Mouse (Mus musculus): ENCODE results near the gene Chmp4b. TPM values are rescaled to one million over a fixed set of nuclear protein-coding genes. Genes with fewer than 3 reads are reported as not detected.

Gene Chmp4b
- polyA plus RNA-seq, 1 experiment = 298 TPM

DNA sequence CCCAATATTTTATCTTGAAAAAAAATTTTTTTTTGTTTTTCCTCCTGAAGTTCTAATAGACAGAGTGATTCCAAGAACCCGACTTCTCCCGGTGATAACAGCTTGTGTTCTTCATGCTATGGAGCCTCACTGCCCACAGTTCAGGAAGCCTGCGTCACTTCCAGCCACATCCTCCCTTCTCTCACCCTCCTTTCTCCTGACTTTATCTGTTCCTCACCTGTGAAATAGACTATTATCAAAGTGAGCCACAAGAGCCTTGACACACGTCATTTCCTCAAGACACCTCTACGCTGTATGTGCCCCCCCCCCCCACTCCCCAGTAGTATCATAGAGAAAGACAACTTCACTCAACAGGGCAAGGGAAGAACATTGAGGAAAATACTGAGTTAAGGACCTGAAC, 35.8 kb upstream of the Chmp4b start:
- Histone ChIP-seq H3K4me1 (ENCODE audit: control insufficient read depth, insufficient read depth, low read length) (no peaks in the 10 kb centered on the region), H3K4me3 (ENCODE audit: insufficient read depth, low read length) (no peak overlapping the region), H3K27ac (ENCODE audit: insufficient read depth, low read length) (no peak overlapping the region)
- TF ChIP-seq CTCF (IDR thresholded peaks at IDR 0.05; ENCODE audit: extremely low read depth, insufficient read depth, low read length) (no peak), POLR2A (IDR thresholded peaks at IDR 0.05; ENCODE audit: extremely low read depth, insufficient read depth, low read length) (no peak)

DNA sequence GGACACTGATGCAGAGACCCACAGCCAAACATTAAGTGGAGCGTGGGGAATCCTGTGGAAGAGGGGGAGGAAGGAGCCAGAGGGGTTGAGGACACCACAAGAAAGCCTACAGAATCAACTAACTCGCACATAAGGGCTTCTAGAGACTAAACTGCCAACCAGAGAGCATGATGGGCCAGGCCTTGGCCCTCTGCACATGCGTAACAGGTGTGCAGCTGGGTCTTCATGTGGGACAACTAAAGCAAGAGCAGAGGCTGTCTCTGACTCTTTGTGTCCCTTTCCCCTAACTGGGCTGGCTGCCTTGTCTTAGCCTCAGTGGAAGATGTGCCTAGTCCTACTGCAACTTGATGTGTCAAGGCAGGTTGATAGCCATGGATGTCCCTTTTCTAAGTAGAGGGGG, 34.4 kb upstream of the Chmp4b start:
- H3K27ac ChIP-seq (ENCODE audit: insufficient read depth, low read length) = no peak overlapping the region
- no peak for TF ChIP-seq POLR2A (IDR thresholded peaks at IDR 0.05; ENCODE audit: extremely low read depth, insufficient read depth, low read length)
- no peak for TF ChIP-seq CTCF (IDR thresholded peaks at IDR 0.05; ENCODE audit: extremely low read depth, insufficient read depth, low read length)
- no peaks in the 10 kb centered on the region for H3K4me1 ChIP-seq (ENCODE audit: control insufficient read depth, insufficient read depth, low read length)
- no peak overlapping the region for H3K4me3 ChIP-seq (ENCODE audit: insufficient read depth, low read length)

DNA sequence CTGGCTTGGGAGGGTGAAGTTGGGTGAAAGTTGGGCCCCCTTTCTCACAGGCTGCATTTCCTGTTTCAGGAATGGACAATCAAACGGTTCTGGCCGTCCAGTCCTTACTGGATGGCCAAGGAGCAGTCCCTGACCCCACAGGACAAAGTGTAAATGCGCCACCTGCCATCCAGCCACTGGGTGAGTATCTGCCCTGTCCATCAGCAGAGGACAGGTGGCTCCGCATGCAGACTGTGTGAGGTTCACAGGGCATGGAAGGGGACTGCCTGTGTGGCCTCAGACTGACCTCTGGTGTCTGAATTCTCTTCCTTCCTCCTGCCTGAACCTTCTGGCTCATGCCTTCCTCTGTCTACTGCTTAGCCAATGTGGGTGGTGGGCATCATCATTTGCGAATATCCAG, 29.8 kb upstream of the Chmp4b start:
- no peak overlapping the region for H3K27ac ChIP-seq (ENCODE audit: insufficient read depth, low read length)
- no peaks in the 10 kb centered on the region for H3K4me1 ChIP-seq (ENCODE audit: control insufficient read depth, insufficient read depth, low read length)
- no peak overlapping the region for H3K4me3 ChIP-seq (ENCODE audit: insufficient read depth, low read length)
- TF ChIP-seq CTCF (IDR thresholded peaks at IDR 0.05; ENCODE audit: extremely low read depth, insufficient read depth, low read length) = no peak
- no peak for TF ChIP-seq POLR2A (IDR thresholded peaks at IDR 0.05; ENCODE audit: extremely low read depth, insufficient read depth, low read length)

DNA sequence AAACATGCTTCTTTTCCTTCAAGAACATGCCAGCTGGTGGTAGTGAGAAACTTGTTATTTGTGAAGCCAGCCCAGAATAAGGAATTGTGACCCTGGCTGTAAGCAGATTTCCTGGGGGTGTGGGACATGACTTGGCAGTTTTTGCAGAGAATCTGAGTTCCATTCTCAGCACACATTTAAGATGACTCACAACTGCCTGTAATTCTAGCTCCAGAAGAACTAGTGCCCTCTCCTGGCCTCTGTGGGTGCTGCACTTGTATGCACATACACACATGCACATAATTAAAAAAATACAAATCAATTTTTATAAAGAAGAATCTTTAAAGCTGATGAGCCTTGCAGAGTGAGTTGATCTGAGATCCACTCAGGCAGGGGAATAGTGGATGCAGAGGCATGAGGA, 27.4 kb upstream of the Chmp4b start:
- TF ChIP-seq POLR2A (IDR thresholded peaks at IDR 0.05; ENCODE audit: extremely low read depth, insufficient read depth, low read length) (no peak), CTCF (IDR thresholded peaks at IDR 0.05; ENCODE audit: extremely low read depth, insufficient read depth, low read length) (no peak)
- H3K4me3 ChIP-seq (ENCODE audit: insufficient read depth, low read length) = no peak overlapping the region
- no peak overlapping the region for H3K27ac ChIP-seq (ENCODE audit: insufficient read depth, low read length)
- no peaks in the 10 kb centered on the region for H3K4me1 ChIP-seq (ENCODE audit: control insufficient read depth, insufficient read depth, low read length)

DNA sequence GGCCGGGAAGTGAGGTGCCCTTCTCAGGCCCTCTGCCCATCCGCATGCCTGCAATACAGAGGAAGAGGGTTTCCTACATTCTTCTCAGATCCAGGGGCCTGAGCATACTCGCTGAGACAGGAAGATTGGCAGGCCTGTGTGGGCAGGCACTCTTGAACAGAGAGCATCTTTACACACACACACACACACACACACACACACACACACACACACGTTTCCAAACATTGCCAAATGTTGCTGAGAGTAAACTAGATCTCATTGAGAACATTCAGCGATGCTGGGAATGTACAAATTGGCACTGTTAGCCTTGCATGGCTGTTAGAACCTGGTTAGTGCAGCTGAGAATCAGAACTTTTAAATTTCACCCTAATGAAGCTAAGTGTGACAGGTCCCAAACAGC, 21.0 kb upstream of the Chmp4b start:
- no peaks in the 10 kb centered on the region for H3K4me1 ChIP-seq (ENCODE audit: control insufficient read depth, insufficient read depth, low read length)
- no peak overlapping the region for H3K27ac ChIP-seq (ENCODE audit: insufficient read depth, low read length)
- TF ChIP-seq POLR2A (IDR thresholded peaks at IDR 0.05; ENCODE audit: extremely low read depth, insufficient read depth, low read length) (no peak), CTCF (IDR thresholded peaks at IDR 0.05; ENCODE audit: extremely low read depth, insufficient read depth, low read length) (no peak)
- no peak overlapping the region for H3K4me3 ChIP-seq (ENCODE audit: insufficient read depth, low read length)

DNA sequence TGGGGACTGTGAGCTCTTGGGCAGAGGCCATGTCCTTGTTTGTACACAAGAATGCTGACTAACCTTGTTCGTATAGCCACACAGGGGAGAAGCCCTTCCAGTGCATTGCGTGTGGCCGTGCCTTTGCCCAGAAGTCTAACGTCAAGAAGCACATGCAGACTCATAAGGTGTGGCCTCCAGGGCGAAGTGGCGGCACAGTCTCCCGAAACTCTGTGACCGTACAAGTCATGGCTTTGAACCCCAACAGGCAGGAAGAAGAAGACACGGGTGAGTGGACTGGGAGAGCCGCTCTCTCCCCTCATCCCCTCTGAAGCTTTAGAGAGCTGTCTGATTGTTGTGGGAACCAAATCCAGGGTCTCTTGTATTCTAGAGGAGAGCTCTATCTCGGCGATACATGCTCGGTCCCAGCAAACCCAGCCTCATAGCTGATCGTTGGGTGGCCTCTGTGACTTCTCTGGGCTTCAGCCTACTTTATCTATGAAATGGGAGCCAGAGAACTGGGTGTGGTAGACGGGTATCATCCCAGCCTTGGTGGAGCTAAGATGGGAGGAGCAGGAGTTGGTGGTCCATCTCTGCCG, 19.2 kb upstream of the Chmp4b start:
- no peak overlapping the region for H3K4me3 ChIP-seq (ENCODE audit: insufficient read depth, low read length)
- H3K27ac ChIP-seq (ENCODE audit: insufficient read depth, low read length) = no peak overlapping the region
- TF ChIP-seq POLR2A (IDR thresholded peaks at IDR 0.05; ENCODE audit: extremely low read depth, insufficient read depth, low read length) (no peak), CTCF (IDR thresholded peaks at IDR 0.05; ENCODE audit: extremely low read depth, insufficient read depth, low read length) (no peak)
- no peaks in the 10 kb centered on the region for H3K4me1 ChIP-seq (ENCODE audit: control insufficient read depth, insufficient read depth, low read length)

DNA sequence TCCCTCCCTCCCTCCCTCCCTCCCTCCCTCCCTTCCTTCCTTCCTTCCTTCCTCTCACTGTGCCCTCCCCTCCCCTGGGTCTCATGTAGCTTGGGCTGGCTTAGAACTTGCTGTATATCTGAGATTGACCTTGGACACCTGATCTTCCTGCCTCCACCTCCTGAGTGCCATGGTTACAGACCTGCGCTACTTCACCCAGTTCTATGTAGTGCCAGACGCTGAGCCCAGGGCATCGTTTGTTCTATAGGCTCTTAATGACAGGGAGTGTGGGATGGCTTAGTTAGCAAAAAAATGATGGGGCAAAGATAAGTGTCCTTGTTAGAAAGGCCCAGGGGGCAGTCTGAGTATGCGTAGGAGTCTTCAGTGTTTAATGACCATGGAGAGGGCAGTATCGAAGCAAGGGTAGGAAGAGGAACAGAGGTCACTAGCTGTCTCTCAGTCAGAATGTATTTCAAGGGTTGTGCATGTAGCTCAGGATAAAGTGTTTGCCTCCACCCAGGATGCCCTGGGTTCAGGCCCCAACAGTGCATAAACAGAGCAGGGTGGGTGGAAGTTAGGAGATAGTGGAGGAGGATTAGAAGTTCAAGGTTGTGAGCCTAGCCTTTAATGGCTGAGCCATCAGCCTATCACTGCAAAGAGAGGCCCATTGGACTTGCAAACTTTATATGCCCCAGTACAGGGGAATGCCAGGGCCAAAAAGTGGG, 18.3 kb upstream of the Chmp4b start:
- TF ChIP-seq CTCF (IDR thresholded peaks at IDR 0.05; ENCODE audit: extremely low read depth, insufficient read depth, low read length) (no peak), POLR2A (IDR thresholded peaks at IDR 0.05; ENCODE audit: extremely low read depth, insufficient read depth, low read length) (no peak)

DNA sequence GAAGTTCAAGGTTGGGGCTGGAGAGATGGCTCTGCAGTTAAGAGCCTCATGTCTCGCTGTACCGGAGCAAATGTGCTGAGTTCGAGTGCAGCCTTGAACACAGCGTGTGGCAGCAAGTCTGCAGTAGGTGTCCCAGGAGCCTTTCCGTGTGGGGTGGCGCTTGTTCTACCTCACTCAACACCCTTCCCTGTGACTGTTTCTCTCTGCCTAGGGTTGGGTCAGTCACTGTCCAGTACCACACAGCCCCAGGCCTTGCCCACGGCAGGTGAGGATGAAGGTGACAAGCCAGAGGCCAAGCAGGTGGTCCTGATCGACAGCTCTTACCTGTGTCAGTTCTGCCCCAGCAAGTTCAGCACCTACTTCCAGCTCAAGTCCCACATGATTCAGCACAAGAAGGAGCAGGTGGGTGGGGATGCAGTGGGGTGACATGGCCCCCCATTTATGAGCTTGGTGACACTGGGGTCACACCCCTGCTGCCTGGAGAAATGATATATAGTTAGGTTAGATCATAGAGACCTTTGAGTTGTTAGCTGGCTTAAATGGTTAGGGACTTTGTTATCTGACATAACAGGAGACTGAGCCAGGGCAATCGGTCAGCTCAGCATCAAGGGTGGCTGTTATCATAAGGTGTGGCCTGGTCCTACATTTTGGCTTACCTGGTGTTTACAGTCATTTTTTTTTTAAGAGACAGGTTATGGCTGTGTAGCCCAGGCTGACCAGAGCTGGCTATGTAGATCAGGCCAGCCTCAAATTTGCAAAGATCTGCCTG, 17.4 kb upstream of the Chmp4b start:
- TF ChIP-seq POLR2A (IDR thresholded peaks at IDR 0.05; ENCODE audit: extremely low read depth, insufficient read depth, low read length) = no peak
- TF ChIP-seq CTCF (IDR thresholded peaks at IDR 0.05; ENCODE audit: extremely low read depth, insufficient read depth, low read length) = no peak
- H3K4me1 ChIP-seq (ENCODE audit: control insufficient read depth, insufficient read depth, low read length) = no peaks in the 10 kb centered on the region
- no peak overlapping the region for H3K27ac ChIP-seq (ENCODE audit: insufficient read depth, low read length)
- H3K4me3 ChIP-seq (ENCODE audit: insufficient read depth, low read length) = no peak overlapping the region

More for the DNA sequence above, 18.3 kb upstream of the Chmp4b start:
- Histone ChIP-seq H3K4me1 (ENCODE audit: control insufficient read depth, insufficient read depth, low read length) (no peaks in the 10 kb centered on the region), H3K4me3 (ENCODE audit: insufficient read depth, low read length) (no peak overlapping the region), H3K27ac (ENCODE audit: insufficient read depth, low read length) (no peak overlapping the region)

DNA sequence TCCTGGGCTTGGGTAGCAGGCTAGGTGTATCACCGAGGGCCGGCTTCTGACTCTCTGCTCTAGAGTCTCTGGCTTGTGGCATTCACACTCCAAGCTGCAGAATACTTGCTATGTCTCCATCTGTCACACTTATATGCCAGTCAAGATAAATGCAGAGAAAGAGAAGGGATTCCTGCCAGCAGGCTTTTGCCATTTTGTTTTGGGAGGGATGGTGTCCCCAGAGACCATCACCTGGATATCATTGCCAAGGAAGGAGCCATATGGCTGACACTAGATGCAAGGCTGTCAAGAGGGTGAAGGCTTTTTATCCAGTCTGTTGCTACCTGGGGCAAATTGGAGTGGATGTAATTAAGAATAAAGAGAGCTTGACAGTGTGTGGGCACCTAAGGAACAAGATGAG, 15.7 kb upstream of the Chmp4b start:
- no peak for TF ChIP-seq POLR2A (IDR thresholded peaks at IDR 0.05; ENCODE audit: extremely low read depth, insufficient read depth, low read length)
- TF ChIP-seq CTCF (IDR thresholded peaks at IDR 0.05; ENCODE audit: extremely low read depth, insufficient read depth, low read length) = no peak
- H3K27ac ChIP-seq (ENCODE audit: insufficient read depth, low read length) = no peak overlapping the region
- H3K4me3 ChIP-seq (ENCODE audit: insufficient read depth, low read length) = no peak overlapping the region
- H3K4me1 ChIP-seq (ENCODE audit: control insufficient read depth, insufficient read depth, low read length) = no peaks in the 10 kb centered on the region

Data from cortical plate, adult 2 months (tissue).